Mouse (Mus musculus): ENCODE data around the gene Foxo3.

The Foxo3 gene

GRCm38 (mm10) chr10:42276507-42277345 lies at the start of gene Foxo3:
Foxo3 (minus strand) TSS chr10:42276755.
- in situ Hi-C loops (cut with MboI; ENCODE audit: low sequenced_read_pairs), result no loop called here

GRCm38 (mm10) chr10:42325305-42325704 lies 48.8 kb upstream of the Foxo3 start:
- in situ Hi-C loops (cut with MboI; ENCODE audit: low sequenced_read_pairs), result no loop called here

GRCm38 (mm10) chr10:42323978-42324377 lies 47.4 kb upstream of the Foxo3 start:
- in situ Hi-C loops (cut with MboI; ENCODE audit: low sequenced_read_pairs), result loop anchor here (25.0 kb wide), 2 partner anchors 413 to 663 kb away; no protein-coding TSS in a partner anchor

GRCm38 (mm10) chr10:42313222-42313786 lies 36.7 kb upstream of the Foxo3 start:
- in situ Hi-C loops (cut with MboI; ENCODE audit: low sequenced_read_pairs), result loop anchor here (25.0 kb wide), 2 partner anchors 424 to 674 kb away; no protein-coding TSS in a partner anchor

GRCm38 (mm10) chr10:42312557-42312956 lies 36.0 kb upstream of the Foxo3 start:
- in situ Hi-C loops (cut with MboI; ENCODE audit: low sequenced_read_pairs), result loop anchor here (25.0 kb wide), 2 partner anchors 425 to 675 kb away; no protein-coding TSS in a partner anchor

- in situ Hi-C loops (cut with MboI; ENCODE audit: low sequenced_read_pairs), result loop anchor here (10.0 to 25.0 kb wide), 3 partner anchors 326 to 679 kb away; no protein-coding TSS in a partner anchor
These were observed 32.1 kb upstream of the Foxo3 start for GRCm38 (mm10) chr10:42308687-42308987.

GRCm38 (mm10) chr10:42307980-42308686 lies 31.6 kb upstream of the Foxo3 start:
- in situ Hi-C loops (cut with MboI; ENCODE audit: low sequenced_read_pairs), result loop anchor here (10.0 to 25.0 kb wide), 3 partner anchors 327 to 679 kb away; no protein-coding TSS in a partner anchor

- in situ Hi-C loops (cut with MboI; ENCODE audit: low sequenced_read_pairs), result loop anchor here (10.0 to 25.0 kb wide), 3 partner anchors 328 to 681 kb away; no protein-coding TSS in a partner anchor
These were observed 29.9 kb upstream of the Foxo3 start for GRCm38 (mm10) chr10:42306422-42306821.

GRCm38 (mm10) chr10:42300805-42301204 lies 24.2 kb upstream of the Foxo3 start:
- in situ Hi-C loops (cut with MboI; ENCODE audit: low sequenced_read_pairs), result loop anchor here (10.0 to 25.0 kb wide), 3 partner anchors 334 to 686 kb away; no protein-coding TSS in a partner anchor

- in situ Hi-C loops (cut with MboI; ENCODE audit: low sequenced_read_pairs), result loop anchor here (10.0 to 25.0 kb wide), 6 partner anchors 315 to 785 kb away; partner anchors contain the start of gene Cd164
These were observed 23.4 kb upstream of the Foxo3 start for GRCm38 (mm10) chr10:42299967-42300366.

GRCm38 (mm10) chr10:42299426-42299825 lies 22.9 kb upstream of the Foxo3 start:
- in situ Hi-C loops (cut with MboI; ENCODE audit: low sequenced_read_pairs), result loop anchor here (10.0 kb wide), 3 partner anchors 315 to 785 kb away; partner anchors contain the start of gene Cd164

- in situ Hi-C loops (cut with MboI; ENCODE audit: low sequenced_read_pairs), result loop anchor here (10.0 kb wide), 3 partner anchors 313 to 783 kb away; partner anchors contain the start of gene Cd164
These were observed 21.4 kb upstream of the Foxo3 start for GRCm38 (mm10) chr10:42297954-42298353.

GRCm38 (mm10) chr10:42297109-42297508 lies 20.6 kb upstream of the Foxo3 start:
- in situ Hi-C loops (cut with MboI; ENCODE audit: low sequenced_read_pairs), result loop anchor here (10.0 kb wide), 3 partner anchors 312 to 782 kb away; partner anchors contain the start of gene Cd164

- in situ Hi-C loops (cut with MboI; ENCODE audit: low sequenced_read_pairs), result loop anchor here (10.0 kb wide), 3 partner anchors 312 to 782 kb away; partner anchors contain the start of gene Cd164
These were observed 20.0 kb upstream of the Foxo3 start for GRCm38 (mm10) chr10:42296559-42296958.

GRCm38 (mm10) chr10:42295028-42295427 lies 18.5 kb upstream of the Foxo3 start:
- in situ Hi-C loops (cut with MboI; ENCODE audit: low sequenced_read_pairs), result loop anchor here (10.0 kb wide), 3 partner anchors 310 to 780 kb away; partner anchors contain the start of gene Cd164

- in situ Hi-C loops (cut with MboI; ENCODE audit: low sequenced_read_pairs), result loop anchor here (5.0 to 10.0 kb wide), 4 partner anchors 310 to 780 kb away; partner anchors contain the start of gene Cd164
These were observed 17.8 kb upstream of the Foxo3 start for GRCm38 (mm10) chr10:42294392-42294791.

GRCm38 (mm10) chr10:42293877-42294276 lies 17.3 kb upstream of the Foxo3 start:
- in situ Hi-C loops (cut with MboI; ENCODE audit: low sequenced_read_pairs), result loop anchor here (5.0 to 10.0 kb wide), 4 partner anchors 309 to 779 kb away; partner anchors contain the start of gene Cd164

GRCm38 (mm10) chr10:42291360-42291759 lies 14.8 kb upstream of the Foxo3 start:
- in situ Hi-C loops (cut with MboI; ENCODE audit: low sequenced_read_pairs), result loop anchor here (5.0 to 10.0 kb wide), 4 partner anchors 307 to 777 kb away; partner anchors contain the start of gene Cd164

- in situ Hi-C loops (cut with MboI; ENCODE audit: low sequenced_read_pairs), result no loop called here
These were observed 11.1 kb upstream of the Foxo3 start for GRCm38 (mm10) chr10:42287666-42288065.

- in situ Hi-C loops (cut with MboI; ENCODE audit: low sequenced_read_pairs), result no loop called here
These were observed 1.8 kb upstream of the Foxo3 start for GRCm38 (mm10) chr10:42278307-42278850.
